Mouse (Mus musculus) lung, postnatal 0 days (tissue): ENCODE data around the gene Hist1h1b.
"Not testable (repeated sequence)": the region's sequence is repeated elsewhere in the genome, so short reads cannot be mapped to it uniquely, and the experiment has no call there.

Experiments used
- CTCF ChIP-seq: IDR thresholded peaks from 2 replicates; pipeline ENCODE4 v1.5.1; 2016; ENCODE audit warnings: antibody characterized with exemption, mild to moderate bottlenecking
- EP300 ChIP-seq: IDR thresholded peaks from 2 replicates; pipeline ENCODE4 v1.6.1; 2016; ENCODE audit warnings: antibody characterized with exemption, mild to moderate bottlenecking, control low read depth

DNA sequence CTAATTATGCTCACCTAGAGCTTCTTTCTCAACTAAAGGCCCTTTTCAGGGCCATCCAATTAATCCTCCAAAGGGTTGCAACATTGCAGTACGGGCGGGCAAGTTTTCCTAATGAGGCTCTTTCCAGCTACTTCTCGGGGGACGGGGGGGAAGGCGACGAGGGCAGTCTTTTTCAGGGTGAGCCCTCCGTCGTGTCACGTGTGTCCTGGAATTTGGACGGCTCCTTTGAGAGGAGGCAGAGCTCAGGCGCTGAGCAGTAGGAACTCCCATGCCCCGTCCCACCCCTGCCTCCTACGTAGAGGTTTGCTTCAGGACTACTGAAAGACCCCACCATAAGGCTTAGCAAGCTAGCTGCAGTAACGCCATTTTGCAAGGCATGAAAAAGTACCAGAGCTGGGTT lies 31.7 kb upstream of the Hist1h1b start:
- TF ChIP-seq CTCF, EP300: not testable (repeated sequence)
